Comparison of ENCODE assay signal across 8 mouse cellular contexts in genomic region chr17:5752716-5753585, GRCm38 (mm10).
DNase-seq lines count a peak whose midpoint lies in the region; ATAC-seq and TF ChIP-seq lines count a peak whose summit lies in the region.

No protein-coding gene starts in this region.

- peak; percentile 98 for TF ChIP-seq CTCF in small intestine, adult 2 months (IDR thresholded peaks at IDR 0.05; ENCODE audit: extremely low read depth, insufficient read length, insufficient replicate concordance, low read depth, low read length)

- peak overlapping the region; percentile 60 for H3K27ac ChIP-seq in embryonic facial prominence, embryonic 10.5 days (replicated peaks)
- H3K27ac ChIP-seq in limb, embryonic 10.5 days, result peak overlapping the region; percentile 80
- no peak overlapping the region for H3K27ac ChIP-seq in midbrain, embryonic 11.5 days (ENCODE audit: low read depth, low read length)
- H3K27ac ChIP-seq in small intestine, adult 2 months (ENCODE audit: insufficient read depth, low read depth, low read length), result no peak overlapping the region

- peak overlapping the region; percentile 59 for H3K4me3 ChIP-seq in embryonic facial prominence, embryonic 10.5 days
- peak overlapping the region; percentile 59 for H3K4me3 ChIP-seq in limb, embryonic 10.5 days
- peak overlapping the region; percentile 45 for H3K4me3 ChIP-seq in midbrain, embryonic 11.5 days (ENCODE audit: low read depth, low read length)
- H3K4me3 ChIP-seq in small intestine, adult 2 months (ENCODE audit: low read depth, low read length), result peak overlapping the region; percentile 46

- peak overlapping the region; percentile 74 for H3K9ac ChIP-seq in midbrain, embryonic 11.5 days (ENCODE audit: low read length)

- 11% methylated on average over 29 of the region's 29 CpGs for WGBS in embryonic facial prominence, embryonic 10.5 days
- WGBS in limb, embryonic 10.5 days, result 10% methylated on average over 29 of the region's 29 CpGs
- WGBS in midbrain, embryonic 11.5 days, result 11% methylated on average over 29 of the region's 29 CpGs
- WGBS in small intestine, adult 2 months, result 22% methylated on average over 29 of the region's 29 CpGs

- H3K9me3 ChIP-seq in embryonic facial prominence, embryonic 10.5 days, result no peaks in the 10 kb centered on the region
- no peaks in the 10 kb centered on the region for H3K9me3 ChIP-seq in limb, embryonic 10.5 days (replicated peaks)
- no peaks in the 10 kb centered on the region for H3K9me3 ChIP-seq in midbrain, embryonic 11.5 days (ENCODE audit: control insufficient read depth, low read length)

- ATAC-seq in midbrain, embryonic 11.5 days (ENCODE audit: low FRiP score), result peak; percentile 82

- TF ChIP-seq POLR2A in small intestine, adult 2 months (IDR thresholded peaks at IDR 0.05; ENCODE audit: low read depth, low read length), result no peak

- DNase-seq in 3134 (ENCODE audit: extremely low read depth, insufficient read length, low spot score), result peak; percentile 65
- DNase-seq in adrenal gland, postnatal 36 days, result peak; percentile 83 to 88
- peak; percentile 87 for DNase-seq in embryonic facial prominence, embryonic 10.5 days (ENCODE audit: low spot score)
- peak; percentile 96 for DNase-seq in heart, adult 11 months
- peak; percentile 70 for DNase-seq in kidney, adult 11 months
- DNase-seq in limb, embryonic 10.5 days (ENCODE audit: low spot score), result peak; percentile 94
- DNase-seq in midbrain, embryonic 11.5 days (ENCODE audit: low spot score, missing footprints), result peak; percentile 99

- H3K27me3 ChIP-seq in embryonic facial prominence, embryonic 10.5 days (replicated peaks; ENCODE audit: low read depth, poor library complexity, severe bottlenecking), result peaks cover 6% of the 10 kb centered on the region; the same call in 1 of the 2 replicates
- H3K27me3 ChIP-seq in limb, embryonic 10.5 days (ENCODE audit: low read depth, poor library complexity, severe bottlenecking), result no peaks in the 10 kb centered on the region
- no peaks in the 10 kb centered on the region for H3K27me3 ChIP-seq in midbrain, embryonic 11.5 days (ENCODE audit: control insufficient read depth, insufficient read depth, low read length)
- no peaks in the 10 kb centered on the region for H3K27me3 ChIP-seq in small intestine, adult 2 months (ENCODE audit: control insufficient read depth, insufficient read depth, low read length)

- H3K4me2 ChIP-seq in midbrain, embryonic 11.5 days, result peak overlapping the region; percentile 75

- H3K36me3 ChIP-seq in embryonic facial prominence, embryonic 10.5 days (replicated peaks), result no peaks in the 10 kb centered on the region
- no peaks in the 10 kb centered on the region for H3K36me3 ChIP-seq in limb, embryonic 10.5 days
- no peaks in the 10 kb centered on the region for H3K36me3 ChIP-seq in midbrain, embryonic 11.5 days (ENCODE audit: control insufficient read depth, insufficient read depth, low read length)
- H3K36me3 ChIP-seq in small intestine, adult 2 months (ENCODE audit: control insufficient read depth, insufficient read depth, low read length), result no peaks in the 10 kb centered on the region

- H3K4me1 ChIP-seq in embryonic facial prominence, embryonic 10.5 days, result peaks cover 8% of the 10 kb centered on the region
- peaks cover 10% of the 10 kb centered on the region for H3K4me1 ChIP-seq in limb, embryonic 10.5 days
- peaks cover 5% of the 10 kb centered on the region for H3K4me1 ChIP-seq in midbrain, embryonic 11.5 days (ENCODE audit: control insufficient read depth, insufficient read depth, low read length)
- H3K4me1 ChIP-seq in small intestine, adult 2 months (ENCODE audit: control insufficient read depth, insufficient read depth, insufficient read length, low read length), result peaks cover 11% of the 10 kb centered on the region

Comparison
In these comparisons a context has a peak if more than half of its experiments do, and no peak if none do; other contexts are left out.
1. H3K27ac ChIP-seq: peak in embryonic facial prominence, embryonic 10.5 days (single experiment) and limb, embryonic 10.5 days (single experiment); none in midbrain, embryonic 11.5 days (single experiment) and small intestine, adult 2 months (single experiment).
2. Peak in every context shown above with its lines, with median percentiles within 50 percentile points of each other: DNase-seq and H3K4me3 ChIP-seq.